Mouse (Mus musculus) spleen, embryonic (tissue): ENCODE data around the gene Arhgef3.

Experiments used
- CTCF ChIA-PET: fragments of 350-600 bp; sonication (Branson Sonifier 250); formaldehyde crosslinking; loops from one replicate; lab custom pipeline; 2022; lab: Charles Lee

Gene Arhgef3

DNA sequence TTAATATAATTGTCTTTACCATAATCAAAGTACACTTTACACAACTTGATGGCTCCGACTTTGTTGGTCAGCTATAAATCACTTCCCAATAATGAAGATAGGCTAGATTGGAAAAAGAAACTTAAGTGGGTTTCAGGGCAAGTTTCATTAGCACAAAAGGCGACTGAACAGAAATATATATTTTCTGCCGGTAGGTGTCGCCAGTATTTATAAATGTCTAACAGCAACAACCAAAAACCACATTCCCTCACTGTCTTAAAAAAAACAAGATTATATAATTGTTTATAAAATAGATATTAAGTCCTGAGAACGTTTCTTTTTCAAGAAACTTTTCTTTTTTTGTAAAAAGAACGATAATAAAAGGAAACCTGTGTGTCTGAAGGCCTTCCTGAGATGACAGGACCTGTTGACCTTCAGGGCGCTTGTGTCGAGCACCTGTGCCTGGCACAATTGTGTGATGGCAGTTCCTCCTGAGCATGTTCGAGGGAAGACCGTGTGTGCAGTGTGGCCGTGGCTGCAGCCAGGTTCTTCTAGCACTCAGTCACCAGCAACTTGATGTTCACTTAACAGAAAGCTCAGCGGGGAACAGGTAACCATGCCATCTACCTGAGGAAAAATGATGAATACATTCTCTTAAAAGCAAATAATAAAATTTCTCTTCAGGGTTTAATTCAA is 223.5 kb downstream of the Arhgef3 start:
- CTCF ChIA-PET, result interaction anchor here (0.5 to 1.4 kb wide), 4 partner anchors 9 to 76 kb away, joined by 3 to 15 read pairs (median 5); no protein-coding TSS in a partner anchor

DNA sequence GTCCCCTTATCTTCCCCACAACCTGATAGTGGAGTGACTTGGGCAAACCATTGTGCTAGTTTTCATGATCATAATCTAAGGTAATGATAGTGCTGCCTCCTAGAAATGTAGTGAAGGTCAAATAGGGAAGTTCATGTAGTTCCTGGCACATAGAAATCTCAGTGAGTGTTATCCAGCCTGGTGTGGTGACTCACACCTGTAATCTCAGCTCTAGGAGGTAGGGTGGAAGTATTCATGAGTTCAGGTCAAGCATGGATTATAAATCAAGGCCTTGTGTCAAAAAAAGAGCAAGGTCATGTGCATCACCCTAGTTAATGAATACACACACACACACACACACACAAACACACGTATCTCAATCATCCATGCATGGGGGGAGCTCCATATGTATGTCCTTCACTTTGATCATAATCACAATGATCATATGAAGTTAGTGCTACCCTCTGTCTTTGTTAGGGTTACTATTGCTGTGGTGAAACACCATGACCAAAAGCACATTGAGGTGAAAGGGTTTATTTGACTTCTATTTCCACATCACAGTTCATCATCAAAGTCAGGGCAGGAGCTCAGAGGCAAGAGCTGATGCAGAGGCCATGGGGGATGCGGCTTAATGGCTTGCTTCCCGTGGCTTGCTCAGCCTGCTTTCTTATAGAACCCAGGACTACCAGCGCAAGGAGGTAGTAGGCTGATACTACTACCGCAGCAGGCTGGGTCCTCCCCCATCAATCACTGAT is 226.2 kb downstream of the Arhgef3 start:
- CTCF ChIA-PET, result interaction anchor here (0.6 to 1.6 kb wide), 3 partner anchors 10 to 18 kb away, joined by 3 to 4 read pairs (median 3); no protein-coding TSS in a partner anchor

DNA sequence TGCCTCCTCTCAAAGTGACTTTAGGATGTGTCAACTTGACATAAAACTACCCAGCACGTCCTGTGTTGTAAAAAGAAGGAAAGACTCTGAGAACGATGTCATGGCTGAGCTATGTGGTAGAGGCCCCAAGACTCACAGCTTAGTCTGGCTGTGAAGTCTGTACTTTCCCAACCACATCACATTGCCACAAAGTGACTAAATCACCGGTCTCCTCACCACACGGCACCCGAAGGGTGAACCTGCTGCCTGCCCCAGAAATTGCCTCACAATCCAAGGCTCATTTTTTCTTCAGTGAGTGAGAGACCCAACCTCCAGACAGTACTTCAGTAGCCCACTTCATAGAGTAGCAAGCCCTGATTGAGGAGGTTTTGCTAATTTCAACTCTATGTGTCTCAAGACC is 226.8 kb downstream of the Arhgef3 start:
- CTCF ChIA-PET, result interaction anchor here (0.6 to 1.6 kb wide), 3 partner anchors 9 to 17 kb away, joined by 3 to 4 read pairs (median 3); no protein-coding TSS in a partner anchor

DNA sequence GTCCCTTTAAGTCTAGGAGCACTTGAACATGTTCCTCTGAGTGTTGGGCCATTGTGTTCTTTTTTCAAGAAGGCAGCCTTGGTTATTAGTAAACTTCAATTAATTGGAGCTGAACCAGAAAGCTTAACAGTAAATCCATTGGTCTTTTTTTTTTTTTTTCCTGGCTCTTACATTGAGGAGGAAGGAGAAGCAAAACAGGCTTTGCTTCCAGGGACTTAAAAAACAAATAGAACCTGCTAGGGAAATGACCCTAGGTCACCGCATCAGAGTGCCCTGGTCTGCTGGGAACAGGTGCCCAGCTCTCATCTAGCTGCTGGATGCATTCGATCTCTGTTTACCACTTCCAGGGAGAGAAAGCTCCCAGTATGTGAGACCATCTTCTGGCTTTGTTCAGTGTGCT is 227.8 kb downstream of the Arhgef3 start:
- CTCF ChIA-PET, result interaction anchor here (0.6 to 0.7 kb wide), 4 partner anchors 27 to 110 kb away, joined by 3 to 6 read pairs (median 5); no protein-coding TSS in a partner anchor

DNA sequence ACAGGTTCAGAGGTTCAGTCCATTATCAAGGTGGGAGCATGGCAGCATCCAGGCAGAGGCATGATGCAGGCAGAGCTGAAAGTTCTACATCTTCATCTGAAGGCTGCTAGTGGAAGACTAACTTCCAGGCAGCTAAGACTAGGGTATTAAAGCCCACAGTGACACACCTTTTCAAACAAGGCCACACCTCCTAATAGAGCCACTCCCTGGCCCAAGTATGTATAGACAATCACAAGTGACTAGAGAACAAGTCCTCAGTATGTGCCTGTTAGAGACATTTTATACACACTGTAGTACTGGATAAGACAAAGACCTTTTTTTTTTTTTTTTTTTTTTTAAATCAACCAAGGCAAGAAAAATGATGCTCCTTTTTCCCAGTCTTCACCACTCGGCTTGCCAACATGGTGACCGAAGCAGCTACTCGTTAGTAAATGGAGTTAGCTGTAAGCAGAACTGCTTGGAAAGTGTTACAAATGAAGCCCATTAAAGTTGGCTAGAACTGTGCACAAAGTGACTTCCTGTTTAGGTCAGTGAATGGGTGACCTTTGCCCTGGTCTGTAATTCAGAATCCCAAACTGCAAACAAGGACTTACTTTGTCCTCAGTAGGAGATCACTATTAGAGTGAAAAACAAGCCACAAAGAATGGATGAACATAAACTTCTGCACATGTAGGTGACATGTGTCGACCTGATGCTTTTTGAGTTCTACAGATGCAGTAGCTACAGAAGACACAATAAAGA is 229.7 kb downstream of the Arhgef3 start:
- CTCF ChIA-PET, result interaction anchor here (0.7 to 1.8 kb wide), 2 partner anchors 9 to 10 kb away, joined by 4 to 5 read pairs; no protein-coding TSS in a partner anchor

DNA sequence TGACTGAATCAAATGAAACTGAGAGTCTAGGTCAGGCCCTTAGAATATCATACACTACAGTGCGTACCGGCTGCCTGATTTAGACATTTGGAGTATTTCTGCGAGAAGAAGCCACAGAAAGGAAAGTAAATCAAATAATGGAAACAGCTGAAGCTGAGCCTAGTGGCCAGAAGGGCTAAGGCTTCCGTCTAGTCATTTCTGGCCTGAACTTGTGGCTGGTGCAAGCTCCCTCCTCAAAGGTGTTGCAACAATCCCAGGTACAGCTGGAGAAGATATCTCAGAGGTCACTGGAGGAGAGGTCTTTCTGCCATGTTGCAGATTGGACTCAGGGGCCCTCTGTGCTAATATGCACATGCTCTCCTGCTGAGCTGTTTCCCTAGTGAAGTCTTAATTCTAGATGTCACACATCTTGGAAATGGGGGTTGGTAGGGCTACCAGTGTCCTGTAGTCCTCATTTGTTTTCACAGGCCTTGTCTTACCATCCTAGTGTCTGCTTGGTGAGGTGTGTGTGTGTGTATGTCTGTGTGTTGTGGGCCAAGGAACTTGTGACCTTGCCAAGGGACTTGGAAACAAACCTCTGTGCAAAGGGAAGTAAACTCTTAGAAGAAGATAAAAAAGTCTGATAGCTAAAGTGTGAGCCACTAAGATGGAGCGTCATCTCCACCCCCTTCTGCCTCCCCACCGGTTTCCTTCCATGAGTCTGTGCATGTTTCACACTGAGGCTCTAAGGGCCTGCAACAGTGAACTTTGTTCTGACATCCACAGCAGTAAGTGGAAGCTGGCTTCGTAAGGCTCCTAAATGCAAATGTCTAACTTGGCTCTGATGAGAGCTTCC is 230.6 kb downstream of the Arhgef3 start:
- CTCF ChIA-PET, result interaction anchor here (0.7 to 1.8 kb wide), 2 partner anchors 9 to 11 kb away, joined by 4 to 5 read pairs; no protein-coding TSS in a partner anchor

DNA sequence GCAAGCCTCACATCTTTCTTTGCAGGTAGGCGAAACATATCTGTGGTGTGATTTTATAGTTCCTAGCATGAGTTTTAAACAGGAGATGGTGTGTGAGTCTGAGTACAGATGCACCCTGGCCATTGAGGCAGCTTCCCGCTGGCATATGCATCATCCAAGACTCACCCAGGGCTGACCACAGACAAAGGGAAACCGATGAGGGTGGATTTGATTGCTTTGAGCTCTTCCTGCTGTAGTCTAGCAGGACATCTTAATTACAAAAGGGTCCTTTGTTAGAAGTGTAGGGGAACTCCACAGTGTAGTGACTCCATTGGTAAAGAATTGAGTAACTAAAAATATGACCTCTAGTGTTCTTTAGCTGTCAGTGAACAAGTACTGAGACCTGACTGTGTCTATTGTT is 232.5 kb downstream of the Arhgef3 start:
- CTCF ChIA-PET, result interaction anchor here (1.0 kb wide), 1 partner anchor 8 kb away, joined by 7 read pairs; no protein-coding TSS in a partner anchor

DNA sequence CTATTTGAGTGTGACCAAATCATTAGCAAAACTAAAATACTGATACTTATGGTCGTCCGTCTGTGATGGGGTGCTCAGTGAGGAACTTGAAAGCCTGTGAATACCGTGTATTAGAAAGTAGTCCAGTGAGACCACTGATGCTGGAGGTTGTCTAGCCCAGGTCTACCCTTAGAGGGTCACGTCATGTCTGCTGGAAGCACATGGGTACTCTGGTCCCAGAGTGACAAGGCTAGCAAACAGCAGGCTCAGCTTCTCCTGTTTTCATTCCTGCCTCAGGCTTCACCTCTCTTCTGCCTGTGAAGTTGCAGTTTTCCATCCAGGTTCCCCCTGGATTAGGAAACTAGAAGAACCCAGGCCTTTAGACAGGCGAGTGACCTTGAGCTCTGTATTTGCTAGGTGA is 233.0 kb downstream of the Arhgef3 start:
- CTCF ChIA-PET, result interaction anchor here (1.0 kb wide), 1 partner anchor 9 kb away, joined by 7 read pairs; no protein-coding TSS in a partner anchor

DNA sequence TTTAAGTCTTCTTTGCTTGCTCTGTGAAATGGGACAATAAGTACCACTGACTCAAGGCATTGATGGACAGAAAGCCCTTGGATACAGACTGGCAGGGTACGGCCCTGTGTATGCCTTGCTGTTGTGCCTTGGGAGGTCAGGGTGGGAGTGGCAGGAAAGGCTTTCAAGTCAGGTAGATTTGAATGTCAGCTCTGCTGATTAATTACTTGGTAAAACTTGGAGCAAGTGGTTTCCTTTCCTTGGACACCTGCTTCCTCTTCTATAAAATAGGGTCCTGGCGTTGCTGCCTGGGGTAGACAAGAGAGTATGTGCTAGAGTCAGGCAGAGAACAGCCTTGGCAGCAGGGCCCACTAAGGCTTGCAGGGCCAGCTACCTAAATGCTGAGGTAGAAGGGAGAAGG is 233.4 kb downstream of the Arhgef3 start:
- CTCF ChIA-PET, result no interaction called here

DNA sequence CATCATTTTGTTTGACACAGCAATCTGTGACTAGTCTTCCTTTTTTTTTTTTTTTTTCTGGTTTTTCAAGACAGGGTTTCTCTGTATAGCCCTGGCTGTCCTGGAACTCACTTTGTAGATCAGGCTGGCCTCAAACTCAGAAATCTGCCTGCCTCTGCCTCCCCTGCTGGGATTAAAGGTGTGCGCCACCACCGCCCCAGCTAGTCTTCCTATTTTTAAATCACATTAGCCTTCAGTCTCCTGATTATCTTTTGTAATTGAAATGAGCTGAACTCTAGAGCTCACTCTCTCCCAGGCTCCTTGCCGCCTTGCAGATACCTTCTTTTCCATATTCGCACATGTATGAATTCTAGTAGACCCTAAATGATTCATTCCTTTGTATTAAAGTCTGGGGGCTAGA is 234.0 kb downstream of the Arhgef3 start:
- CTCF ChIA-PET, result no interaction called here

DNA sequence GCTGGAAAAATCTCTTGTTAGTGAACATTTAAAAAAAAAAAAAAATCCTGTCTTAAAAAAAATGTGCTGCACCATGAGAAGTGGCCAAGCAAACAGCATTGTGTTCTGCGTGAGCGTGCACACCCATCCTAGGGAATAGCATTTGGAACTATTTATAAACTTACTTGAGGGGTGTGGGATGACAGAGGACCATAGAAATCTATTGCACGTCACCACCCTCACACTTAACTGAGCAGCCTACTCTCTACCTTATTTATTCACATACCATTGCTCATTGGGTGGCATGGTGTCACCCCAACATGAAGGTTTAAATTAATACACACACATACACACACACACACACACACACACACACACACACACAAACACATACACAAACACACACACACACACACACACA is 234.4 kb downstream of the Arhgef3 start:
- CTCF ChIA-PET, result no interaction called here

DNA sequence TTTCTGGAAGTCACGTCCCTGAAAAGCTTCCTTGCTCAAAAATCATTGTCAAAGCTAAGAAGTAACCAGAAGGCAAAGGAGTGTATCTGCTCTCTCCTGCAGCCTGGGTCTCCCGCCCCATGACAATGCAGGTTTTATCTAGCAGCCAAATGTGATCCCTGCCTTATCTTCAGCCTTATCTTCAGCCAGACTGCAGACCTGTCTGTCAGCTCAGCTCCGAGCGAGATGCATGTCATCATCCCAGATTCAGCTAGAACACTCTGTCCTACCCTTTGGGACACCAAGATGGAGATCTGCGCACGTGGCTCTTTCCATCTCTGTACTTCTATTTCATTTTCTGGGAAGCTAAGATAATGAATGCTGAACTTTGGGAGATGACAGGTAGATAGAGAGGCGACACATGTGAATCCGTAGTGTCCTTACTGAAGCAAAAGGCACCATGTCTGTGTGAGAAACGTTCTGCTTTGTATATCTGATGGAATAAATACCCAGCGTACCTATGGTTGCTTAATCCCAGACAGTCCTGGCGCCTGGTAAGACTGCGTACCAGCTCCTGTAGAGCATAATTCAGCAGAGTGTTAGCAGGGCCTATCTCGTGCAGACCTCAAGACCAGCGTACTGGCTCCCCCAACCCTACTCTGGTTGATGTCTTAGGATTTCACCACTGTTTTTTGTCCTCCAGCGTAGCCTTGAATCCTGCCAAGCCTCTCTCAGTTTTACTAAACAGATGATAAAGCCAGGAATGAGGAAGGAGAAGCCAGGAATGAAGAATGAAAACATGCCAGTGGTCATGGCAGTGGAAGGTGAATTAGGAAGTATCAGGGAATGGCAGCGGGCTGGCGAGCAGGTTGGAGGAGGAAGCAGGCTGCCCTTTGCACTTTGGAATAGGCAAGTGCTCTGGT is 235.4 kb downstream of the Arhgef3 start:
- CTCF ChIA-PET, result interaction anchor here (0.8 kb wide), 1 partner anchor 9 kb away, joined by 4 read pairs; no protein-coding TSS in a partner anchor

DNA sequence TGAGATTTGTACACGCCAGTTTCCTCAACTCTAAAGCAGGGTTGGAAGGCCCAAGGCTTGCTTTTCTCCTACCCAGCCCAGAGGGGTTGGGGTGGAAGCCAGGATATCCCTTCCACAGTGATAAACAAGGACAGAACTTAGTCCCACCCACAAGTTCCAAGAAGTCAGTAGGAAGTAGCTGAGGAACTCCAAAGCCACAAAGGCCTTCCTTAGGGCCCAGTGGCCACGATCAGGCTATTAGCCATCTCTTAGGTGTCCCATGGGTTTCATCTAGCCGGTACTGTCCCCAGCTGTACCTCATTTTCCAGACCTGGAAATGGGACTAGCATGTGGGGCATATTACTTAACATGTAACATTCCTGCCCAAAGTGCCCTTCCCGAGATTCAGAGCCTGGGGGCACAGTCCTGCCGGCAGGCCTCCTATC is 236.4 kb downstream of the Arhgef3 start:
- CTCF ChIA-PET, result interaction anchor here (0.5 to 1.3 kb wide), 5 partner anchors 10 to 63 kb away, joined by 3 to 7 read pairs (median 4); no protein-coding TSS in a partner anchor

DNA sequence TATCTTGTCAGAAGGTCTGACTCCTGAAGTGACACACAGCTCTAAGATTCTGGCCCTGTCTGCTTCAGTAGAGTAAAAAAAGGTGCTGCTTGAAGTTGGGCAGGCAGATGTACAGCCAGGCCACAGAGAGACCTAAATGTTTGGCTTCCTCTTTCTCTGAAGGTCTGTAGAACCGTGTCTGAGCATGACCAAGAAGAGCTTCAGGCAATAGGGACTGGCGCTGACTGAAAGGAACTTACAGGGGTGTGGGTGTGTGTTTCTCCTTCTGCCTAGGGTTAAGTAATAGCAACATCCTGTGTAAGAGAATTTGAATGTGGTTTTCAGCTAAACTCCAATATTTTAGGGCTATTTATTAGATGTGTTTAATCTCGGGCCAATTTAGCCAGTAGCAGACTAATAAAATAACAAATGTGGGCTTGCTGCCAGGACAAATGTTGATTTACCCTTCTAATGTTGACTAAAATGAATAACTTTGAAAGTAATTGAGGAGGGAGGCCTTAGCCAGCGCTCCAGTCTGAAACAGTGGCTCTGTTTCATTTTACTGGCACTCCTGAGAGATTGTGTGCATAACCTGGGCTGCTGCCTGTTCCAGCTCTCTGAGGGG is 236.9 kb downstream of the Arhgef3 start:
- CTCF ChIA-PET, result interaction anchor here (0.5 to 1.3 kb wide), 7 partner anchors 10 to 75 kb away, joined by 3 to 7 read pairs (median 4); no protein-coding TSS in a partner anchor

DNA sequence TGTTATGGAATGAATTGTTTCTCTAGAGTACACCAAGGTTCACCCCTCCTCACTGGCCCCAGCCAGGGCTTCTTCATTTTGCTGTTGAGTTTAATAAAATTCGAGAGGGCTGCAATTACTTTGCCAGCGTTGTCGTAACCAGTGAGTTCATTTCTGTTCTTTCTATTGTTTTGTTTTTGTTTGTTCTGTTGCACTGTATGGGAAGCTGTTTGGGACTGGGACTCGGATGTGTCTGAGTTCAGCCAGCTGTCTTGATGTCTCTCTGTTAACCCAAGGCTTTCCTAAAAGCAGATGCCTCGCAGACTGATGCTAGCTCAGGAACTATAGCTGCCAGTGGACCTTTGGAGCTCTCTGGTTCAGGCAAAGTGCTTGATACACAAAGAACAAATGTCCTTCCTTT is 237.8 kb downstream of the Arhgef3 start:
- CTCF ChIA-PET, result no interaction called here

DNA sequence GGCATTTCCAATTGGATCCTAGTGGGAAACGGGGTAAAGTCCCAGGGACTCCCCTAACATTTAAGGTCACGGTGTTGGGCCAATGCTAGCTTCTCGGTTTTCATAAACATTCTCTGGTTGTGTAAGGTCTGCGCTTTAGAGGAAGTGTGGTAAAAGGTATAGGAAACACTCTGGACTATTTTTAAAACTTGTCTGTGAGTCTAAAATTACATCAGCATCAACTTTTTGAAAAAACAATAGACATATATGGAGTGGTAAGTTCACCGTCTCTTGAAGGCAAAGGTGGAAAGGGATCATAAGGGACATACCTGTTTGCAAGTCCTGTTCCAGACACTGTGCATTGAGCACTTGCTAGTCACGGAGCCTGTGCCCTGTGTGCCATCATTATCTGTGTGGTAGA is 240.5 kb downstream of the Arhgef3 start:
- CTCF ChIA-PET, result interaction anchor here (0.6 to 1.2 kb wide), 3 partner anchors 13 to 1809 kb away, joined by 3 to 26 read pairs (median 5); no protein-coding TSS in a partner anchor

DNA sequence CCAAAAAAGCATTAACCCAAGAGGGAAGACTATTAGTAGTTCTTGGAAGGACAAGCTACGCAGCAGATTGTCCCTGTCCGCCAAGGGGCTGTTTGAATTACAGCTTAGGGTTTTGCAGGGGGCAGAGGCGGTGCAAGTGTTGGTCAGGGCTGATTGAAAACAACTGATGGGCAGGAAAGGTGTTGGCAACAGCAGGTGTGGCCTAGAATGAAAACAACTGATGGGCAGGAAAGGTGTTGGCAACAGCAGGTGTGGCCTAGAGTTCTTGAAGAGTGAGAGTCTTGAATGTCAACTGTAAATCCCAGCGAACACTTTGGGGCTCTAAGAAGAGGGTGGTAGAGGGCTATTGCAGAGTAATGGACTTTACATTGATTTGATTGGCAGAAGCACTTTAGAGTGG is 241.2 kb downstream of the Arhgef3 start:
- CTCF ChIA-PET, result interaction anchor here (0.7 to 1.1 kb wide), 3 partner anchors 19 to 163 kb away, joined by 3 to 7 read pairs (median 4); no protein-coding TSS in a partner anchor

DNA sequence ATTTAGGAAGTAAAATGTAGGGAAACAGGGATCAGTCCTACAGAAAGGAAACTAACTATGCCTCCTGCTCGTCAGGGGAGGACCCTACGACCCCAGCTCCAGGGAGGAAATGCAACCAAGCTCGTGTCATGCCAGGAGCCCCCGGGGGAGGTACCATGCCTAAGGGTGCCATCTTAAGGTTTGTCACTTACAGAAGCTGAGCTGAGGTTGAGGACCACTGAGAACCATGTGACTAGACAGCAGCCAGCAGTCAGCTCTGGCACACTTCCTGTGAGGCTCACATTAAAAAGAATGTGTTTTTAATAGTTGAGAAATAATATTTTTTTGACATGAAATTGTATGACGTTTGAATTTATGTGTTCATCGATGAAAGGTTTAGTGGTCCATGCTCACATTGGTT is 242.4 kb downstream of the Arhgef3 start:
- CTCF ChIA-PET, result interaction anchor here (0.5 to 1.1 kb wide), 3 partner anchors 17 to 33 kb away, joined by 3 read pairs; no protein-coding TSS in a partner anchor
